Mouse (Mus musculus) midbrain, embryonic 14.5 days (tissue): ENCODE results near the gene Kndc1. TPM values are rescaled to one million over a fixed set of nuclear protein-coding genes. Genes with fewer than 3 reads are reported as not detected.

Source experiments
- ATAC-seq: fragments of 200-750 bp; cut with Nextera tagmentation; 2 replicates; pipeline ENCODE4 v1.8.0; 2017; ENCODE audit warnings: moderate number of reproducible peaks, moderate library complexity; ENCODE audit not compliant: low FRiP score, low TSS enrichment
- DNase-seq: peaks from one replicate; pipeline ENCODE4 v3.0.0-alpha.2; 2015
- H3K27ac ChIP-seq: fragments of 300-500 bp; sonication (generic); replicated peaks from 2 replicates; pipeline ENCODE4 v1.5.1; 2014; ENCODE audit warnings: mild to moderate bottlenecking, low read depth, low read length, moderate library complexity
- H3K27me3 ChIP-seq: fragments of 300-500 bp; sonication (generic); 2 replicates; pipeline ENCODE4 v1.6.1; 2014; ENCODE audit warnings: low read length, control low read depth, mixed read lengths; ENCODE audit not compliant: control insufficient read depth, insufficient read depth
- H3K36me3 ChIP-seq: fragments of 300-500 bp; sonication (generic); 2 replicates; pipeline ENCODE4 v1.6.1; 2014; ENCODE audit warnings: low read length, control low read depth; ENCODE audit not compliant: control insufficient read depth, insufficient read depth
- H3K4me1 ChIP-seq: fragments of 300-500 bp; sonication (generic); 2 replicates; pipeline ENCODE4 v1.6.1; 2014; ENCODE audit warnings: mild to moderate bottlenecking, antibody characterized with exemption, low read length, control low read depth; ENCODE audit not compliant: control insufficient read depth, insufficient read depth
- H3K4me2 ChIP-seq: fragments of 300-500 bp; sonication (generic); 2 replicates; pipeline ENCODE4 v1.6.1; 2014; ENCODE audit warnings: mild to moderate bottlenecking, low read length, moderate library complexity
- H3K4me3 ChIP-seq: fragments of 300-500 bp; sonication (generic); replicated peaks from 2 replicates; pipeline ENCODE4 v1.5.1; 2014; ENCODE audit warnings: low read depth, low read length
- H3K9ac ChIP-seq: fragments of 300-500 bp; sonication (generic); replicated peaks from 2 replicates; pipeline ENCODE4 v1.6.1; 2014; ENCODE audit warnings: mild to moderate bottlenecking, low read length, moderate library complexity
- H3K9me3 ChIP-seq: fragments of 300-500 bp; sonication (generic); 2 replicates; pipeline ENCODE4 v1.6.1; 2016; ENCODE audit warnings: low read length, control low read depth, mixed read lengths; ENCODE audit not compliant: control insufficient read depth
- WGBS: fragments of 180-500 bp; shearing (Covaris S2); extraction: QIAGEN DNeasy Blood & Tissue Kit; methylation state at CpG from one replicate; pipeline ENCODE4 v1.1.7; 2014; 5-methylcytosine and 5-hydroxymethylcytosine counted together
- polyA plus RNA-seq: library from polyadenylated mRNA; unstranded; fragments of >200 nt; fragmentation: Nextera tagmentation; extraction: Ambion mirVana; gene quantifications from 2 replicates; pipeline ENCODE4 v1.2.1, GENCODE M21; 2014

Kndc1 gene
- polyA plus RNA-seq, 1 experiment from 2014 or later, result 20.6 TPM

GRCm38 (mm10) chr7:139975471-139975870 is 81.0 kb downstream of the Kndc1 start:
- H3K9ac ChIP-seq, result no peak overlapping the region
- WGBS, result 62% methylated on average over 5 of the region's 5 CpGs
- H3K9me3 ChIP-seq, result no peaks in the 10 kb centered on the region
- H3K4me2 ChIP-seq, result no peak overlapping the region
- no peak overlapping the region for H3K4me3 ChIP-seq
- H3K36me3 ChIP-seq, result no peaks in the 10 kb centered on the region
- H3K4me1 ChIP-seq, result peaks cover 6% of the 10 kb centered on the region; the same call in 1 of the 2 replicates
- H3K27ac ChIP-seq, result no peak overlapping the region
- H3K27me3 ChIP-seq, result no peaks in the 10 kb centered on the region
- DNase-seq (no peak), ATAC-seq (no peak)

GRCm38 (mm10) chr7:139978278-139978892 is 83.9 kb downstream of the Kndc1 start, which contains the start of gene 6430531B16Rik:
6430531B16Rik (minus strand) TSS chr7:139978755.
- peak; percentile 93 for DNase-seq
- peak within 1 kb of the TSS; percentile 67 for H3K9ac ChIP-seq
- no peaks in the 10 kb centered on the region for H3K9me3 ChIP-seq
- peak within 1 kb of the TSS; percentile 84 for H3K4me2 ChIP-seq
- no peaks in the 10 kb centered on the region for H3K27me3 ChIP-seq
- 4% methylated on average over 32 of the region's 32 CpGs for WGBS
- H3K36me3 ChIP-seq, result no peaks in the 10 kb centered on the region
- ATAC-seq, result peak; percentile 89
- H3K4me1 ChIP-seq, result peaks cover 6% of the 10 kb centered on the region; the same call in 1 of the 2 replicates
- H3K4me3 ChIP-seq, result peak within 1 kb of the TSS; percentile 54
- peak within 1 kb of the TSS; percentile 41; the same call in 1 of the 2 replicates for H3K27ac ChIP-seq

- no peak overlapping the region for H3K27ac ChIP-seq
- ATAC-seq (peak; percentile 65), DNase-seq (no peak)
- H3K27me3 ChIP-seq, result no peaks in the 10 kb centered on the region
- H3K4me2 ChIP-seq, result peak overlapping the region; percentile 84
- H3K36me3 ChIP-seq, result no peaks in the 10 kb centered on the region
- H3K9me3 ChIP-seq, result no peaks in the 10 kb centered on the region
- peak overlapping the region; percentile 54 for H3K4me3 ChIP-seq
- H3K4me1 ChIP-seq, result peaks cover 6% of the 10 kb centered on the region; the same call in 1 of the 2 replicates
- peak overlapping the region; percentile 67; the same call in 1 of the 2 replicates for H3K9ac ChIP-seq
- 42% methylated on average over 13 of the region's 13 CpGs for WGBS
Measured at GRCm38 (mm10) chr7:139979011-139979719, 84.7 kb downstream of the Kndc1 start.

- H3K27ac ChIP-seq, result no peak overlapping the region
- WGBS, result 62% methylated on average over 3 of the region's 3 CpGs
- no peak overlapping the region for H3K4me2 ChIP-seq
- H3K36me3 ChIP-seq, result no peaks in the 10 kb centered on the region; the same call in 1 of the 2 replicates
- H3K27me3 ChIP-seq, result no peaks in the 10 kb centered on the region
- H3K4me3 ChIP-seq, result no peak overlapping the region
- H3K9me3 ChIP-seq, result no peaks in the 10 kb centered on the region
- H3K4me1 ChIP-seq, result peaks cover 6% of the 10 kb centered on the region; the same call in 1 of the 2 replicates
- ATAC-seq (no peak), DNase-seq (no peak)
- H3K9ac ChIP-seq, result no peak overlapping the region
Measured at GRCm38 (mm10) chr7:139980778-139981177, 86.3 kb downstream of the Kndc1 start.

GRCm38 (mm10) chr7:139982058-139982457 is 87.6 kb downstream of the Kndc1 start:
- 90% methylated on average over 11 of the region's 11 CpGs for WGBS
- Histone ChIP-seq H3K4me1 (peaks cover 6% of the 10 kb centered on the region; the same call in 1 of the 2 replicates), H3K27ac (no peak overlapping the region), H3K4me3 (no peak overlapping the region), H3K9ac (no peak overlapping the region), H3K27me3 (no peaks in the 10 kb centered on the region), H3K4me2 (no peak overlapping the region), H3K36me3 (peaks cover 3% of the 10 kb centered on the region; the same call in 1 of the 2 replicates), H3K9me3 (no peaks in the 10 kb centered on the region)
- DNase-seq (no peak), ATAC-seq (no peak)

- WGBS, result 90% methylated on average over 11 of the region's 11 CpGs
- Histone ChIP-seq H3K9me3 (no peaks in the 10 kb centered on the region), H3K36me3 (peaks cover 3% of the 10 kb centered on the region; the same call in 1 of the 2 replicates), H3K4me3 (no peak overlapping the region), H3K4me2 (no peak overlapping the region), H3K4me1 (no peaks in the 10 kb centered on the region), H3K27me3 (no peaks in the 10 kb centered on the region), H3K9ac (no peak overlapping the region), H3K27ac (no peak overlapping the region)
- no peak for ATAC-seq
- DNase-seq, result no peak
Measured at GRCm38 (mm10) chr7:139984505-139984904, 90.0 kb downstream of the Kndc1 start.

- H3K4me2 ChIP-seq, result no peak overlapping the region
- peaks cover 3% of the 10 kb centered on the region; the same call in 1 of the 2 replicates for H3K36me3 ChIP-seq
- H3K27me3 ChIP-seq, result no peaks in the 10 kb centered on the region
- H3K4me1 ChIP-seq, result no peaks in the 10 kb centered on the region
- H3K9me3 ChIP-seq, result no peaks in the 10 kb centered on the region
- no peak overlapping the region for H3K27ac ChIP-seq
- H3K9ac ChIP-seq, result no peak overlapping the region
- ATAC-seq, result no peak
- no peak overlapping the region for H3K4me3 ChIP-seq
- 91% methylated on average over 9 of the region's 9 CpGs for WGBS
- no peak for DNase-seq
Measured at GRCm38 (mm10) chr7:139988272-139988671, 93.8 kb downstream of the Kndc1 start.

GRCm38 (mm10) chr7:139990864-139991394 is 96.4 kb downstream of the Kndc1 start:
- H3K4me1 ChIP-seq, result no peaks in the 10 kb centered on the region
- no peaks in the 10 kb centered on the region for H3K27me3 ChIP-seq
- H3K4me2 ChIP-seq, result no peak overlapping the region
- 75% methylated on average over 8 of the region's 8 CpGs for WGBS
- H3K9me3 ChIP-seq, result no peaks in the 10 kb centered on the region
- H3K4me3 ChIP-seq, result no peak overlapping the region
- DNase-seq, result no peak
- H3K9ac ChIP-seq, result no peak overlapping the region
- peaks cover 13% of the 10 kb centered on the region for H3K36me3 ChIP-seq
- no peak for ATAC-seq
- no peak overlapping the region for H3K27ac ChIP-seq
